Mouse (Mus musculus) large intestine, adult 2 months (tissue): ENCODE measurements at regions not wholly inside any gene's neighbourhood (a gene's known extent, or its start where the extent isn't known, plus 50 kb on each side); places are given as distances from the start of the nearest gene placed in this dataset.

Experiments used
- DNase-seq: peaks from one replicate; pipeline ENCODE4 v3.0.0-alpha.2; 2012; ENCODE audit warnings: low read depth, low spot score
- WGBS: fragments of 180-500 bp; shearing (Covaris S2); methylation state at CpG from one replicate; pipeline ENCODE4 v1.1.7; 2018; 5-methylcytosine and 5-hydroxymethylcytosine counted together

- WGBS: 73% methylated on average over 3 of the region's 3 CpGs
- no peak for DNase-seq
Observed at GRCm38 (mm10) chr8:76309200-76309599, 590.0 kb upstream of the Nr3c2 start.

GRCm38 (mm10) chr8:76328540-76328939 is 570.7 kb upstream of the Nr3c2 start:
- DNase-seq: no peak
- WGBS: 64% methylated on average over 1 of the region's 1 CpGs

GRCm38 (mm10) chr8:76343072-76343471 is 556.2 kb upstream of the Nr3c2 start:
- 18% methylated on average over 2 of the region's 2 CpGs for WGBS
- no peak for DNase-seq

GRCm38 (mm10) chr8:76346150-76346549 is 553.1 kb upstream of the Nr3c2 start:
- DNase-seq: no peak
- WGBS: 71% methylated on average over 4 of the region's 4 CpGs

- 80% methylated on average over 1 of the region's 1 CpGs for WGBS
- DNase-seq: no peak
Observed at GRCm38 (mm10) chr8:76346832-76347231, 552.4 kb upstream of the Nr3c2 start.

GRCm38 (mm10) chr8:76374314-76374713 is 524.9 kb upstream of the Nr3c2 start:
- DNase-seq: peak; percentile 60

- no peak for DNase-seq
- WGBS: 92% methylated on average over 6 of the region's 6 CpGs
Observed at GRCm38 (mm10) chr8:76377711-76378110, 521.5 kb upstream of the Nr3c2 start.

GRCm38 (mm10) chr8:76381643-76382042 is 517.6 kb upstream of the Nr3c2 start:
- no peak for DNase-seq
- WGBS: 62% methylated on average over 2 of the region's 2 CpGs

GRCm38 (mm10) chr8:76383583-76384281 is 515.5 kb upstream of the Nr3c2 start:
- no peak for DNase-seq
- WGBS: 59% methylated on average over 5 of the region's 5 CpGs

- WGBS: 62% methylated on average over 5 of the region's 5 CpGs
- no peak for DNase-seq
Observed at GRCm38 (mm10) chr8:76384282-76384637, 515.0 kb upstream of the Nr3c2 start.

- 84% methylated on average over 2 of the region's 2 CpGs for WGBS
- no peak for DNase-seq
Observed at GRCm38 (mm10) chr8:76392004-76392403, 507.2 kb upstream of the Nr3c2 start.

- no peak for DNase-seq
- 98% methylated on average over 1 of the region's 1 CpGs for WGBS
Observed at GRCm38 (mm10) chr8:76422459-76422858, 476.8 kb upstream of the Nr3c2 start.

- DNase-seq: no peak
- WGBS: 88% methylated on average over 7 of the region's 7 CpGs
Observed at GRCm38 (mm10) chr8:76422861-76423532, 476.2 kb upstream of the Nr3c2 start.

- no peak for DNase-seq
- 89% methylated on average over 3 of the region's 3 CpGs for WGBS
Observed at GRCm38 (mm10) chr8:76429818-76430217, 469.4 kb upstream of the Nr3c2 start.

- no peak for DNase-seq
Observed at GRCm38 (mm10) chr8:76432813-76433212, 466.4 kb upstream of the Nr3c2 start.

GRCm38 (mm10) chr8:76437951-76438350 is 461.3 kb upstream of the Nr3c2 start:
- no peak for DNase-seq
- 63% methylated on average over 3 of the region's 3 CpGs for WGBS

GRCm38 (mm10) chr8:76474464-76475208 is 424.6 kb upstream of the Nr3c2 start:
- peak; percentile 91 for DNase-seq
- WGBS: 28% methylated on average over 5 of the region's 5 CpGs

- 38% methylated on average over 4 of the region's 4 CpGs for WGBS
Observed at GRCm38 (mm10) chr8:76478966-76479365, 420.3 kb upstream of the Nr3c2 start.

GRCm38 (mm10) chr8:76503621-76504020 is 395.6 kb upstream of the Nr3c2 start:
- DNase-seq: no peak
- WGBS: 82% methylated on average over 1 of the region's 1 CpGs

More at GRCm38 (mm10) chr8:76478966-76479365, 420.3 kb upstream of the Nr3c2 start:
- no peak for DNase-seq

GRCm38 (mm10) chr8:76507247-76507646 is 392.0 kb upstream of the Nr3c2 start:
- DNase-seq: peak; percentile 66
- 21% methylated on average over 3 of the region's 3 CpGs for WGBS

- DNase-seq: no peak
Observed at GRCm38 (mm10) chr8:76509201-76509600, 390.0 kb upstream of the Nr3c2 start.
